Mouse (Mus musculus) small intestine, adult 2 months (tissue): ENCODE data around the gene Muc13.

Experiments
- CTCF ChIP-seq: fragments of 200-500 bp; IDR thresholded peaks from 2 replicates; pipeline ENCODE4 v1.5.1; 2012; ENCODE audit warnings: low read depth, mild to moderate bottlenecking, control low read depth, inconsistent platforms, low read length, moderate library complexity, mixed read lengths; ENCODE audit not compliant: insufficient replicate concordance, insufficient read length; ENCODE audit errors: extremely low read depth
- POLR2A ChIP-seq: fragments of 200-500 bp; IDR thresholded peaks from 2 replicates; pipeline ENCODE4 v1.6.1; 2012; ENCODE audit warnings: low read depth, mild to moderate bottlenecking, control low read depth, inconsistent platforms, low read length, moderate library complexity

- no peak for TF ChIP-seq CTCF
- TF ChIP-seq POLR2A, result no peak
Observed at GRCm38 (mm10) chr16:33755293-33755692, 38.5 kb upstream of the Muc13 start.
